Mouse (Mus musculus) stomach, embryonic 16.5 days (tissue): Measurements from ENCODE around the gene Zfp78. TPM values are rescaled to one million over a fixed set of nuclear protein-coding genes. Genes with fewer than 3 reads are reported as not detected.
A peak's percentile ranks its signal among the peaks of the same experiment; 100 is the strongest.

ENCODE experiments used
- ATAC-seq: fragments of 200-750 bp; cut with Nextera tagmentation; 2 replicates; pipeline ENCODE4 v1.8.0; 2017; ENCODE audit warnings: moderate number of reproducible peaks, moderate TSS enrichment; ENCODE audit not compliant: insufficient read depth, low FRiP score
- H3K27ac ChIP-seq: fragments of 300-500 bp; sonication (generic); 2 replicates; pipeline ENCODE4 v1.5.1; 2014; ENCODE audit warnings: low read length
- H3K27me3 ChIP-seq: fragments of 300-500 bp; sonication (generic); 2 replicates; pipeline ENCODE4 v1.6.1; 2014; ENCODE audit warnings: low read length, control low read depth, mixed read lengths; ENCODE audit not compliant: control insufficient read depth, insufficient read depth
- H3K36me3 ChIP-seq: fragments of 300-500 bp; sonication (generic); 2 replicates; pipeline ENCODE4 v1.6.1; 2014; ENCODE audit warnings: low read length; ENCODE audit not compliant: control insufficient read depth, insufficient read depth
- H3K4me1 ChIP-seq: fragments of 300-500 bp; sonication (generic); 2 replicates; pipeline ENCODE4 v1.6.1; 2014; ENCODE audit warnings: low read length, control low read depth, mixed read lengths; ENCODE audit not compliant: control insufficient read depth, insufficient read depth
- H3K4me2 ChIP-seq: fragments of 300-500 bp; sonication (generic); 2 replicates; pipeline ENCODE4 v1.6.1; 2014; ENCODE audit warnings: low read depth, low read length, mixed read lengths
- H3K4me3 ChIP-seq: fragments of 300-500 bp; sonication (generic); replicated peaks from 2 replicates; pipeline ENCODE4 v1.5.1; 2014; ENCODE audit warnings: mild to moderate bottlenecking, low read length
- H3K9ac ChIP-seq: fragments of 300-500 bp; sonication (generic); 2 replicates; pipeline ENCODE4 v1.6.1; 2014; ENCODE audit warnings: low read length
- H3K9me3 ChIP-seq: fragments of 300-500 bp; sonication (generic); replicated peaks from 2 replicates; pipeline ENCODE4 v1.6.1; 2016; ENCODE audit warnings: low read length, control low read depth; ENCODE audit not compliant: control insufficient read depth
- WGBS: fragments of 180-500 bp; shearing (Covaris S2); extraction: QIAGEN DNeasy Blood & Tissue Kit; methylation state at CpG from one replicate; pipeline ENCODE4 v1.1.7; 2014; 5-methylcytosine and 5-hydroxymethylcytosine counted together
- polyA plus RNA-seq: library from polyadenylated mRNA; unstranded; fragments of >200 nt; fragmentation: Nextera tagmentation; extraction: Ambion mirVana; gene quantifications from 2 replicates; pipeline ENCODE4 v1.2.1, GENCODE M21; 2015

The Zfp78 gene
- polyA plus RNA-seq, 1 experiment from 2014 or later: 2.8 TPM

GRCm38 (mm10) chr7:6381431-6381830 lies 18.4 kb downstream of the Zfp78 start:
- Histone ChIP-seq H3K27me3 (no peaks in the 10 kb centered on the region), H3K4me1 (peaks cover 12% of the 10 kb centered on the region), H3K9me3 (no peaks in the 10 kb centered on the region), H3K4me3 (no peak overlapping the region), H3K9ac (no peak overlapping the region), H3K4me2 (no peak overlapping the region), H3K36me3 (no peaks in the 10 kb centered on the region), H3K27ac (no peak overlapping the region)
- no peak for ATAC-seq
- 72% methylated on average over 2 of the region's 2 CpGs for WGBS

- H3K4me3 ChIP-seq: peak within 1 kb of the TSS; percentile 69
- no peaks in the 10 kb centered on the region for H3K27me3 ChIP-seq
- no peaks in the 10 kb centered on the region for H3K9me3 ChIP-seq
- ATAC-seq: peak; percentile 99
- peak within 1 kb of the TSS; percentile 72 for H3K4me2 ChIP-seq
- WGBS: under 1% methylated on average over 26 of the region's 28 CpGs
- peaks cover 12% of the 10 kb centered on the region for H3K4me1 ChIP-seq
- H3K27ac ChIP-seq: no peak within 1 kb of the TSS
- peak within 1 kb of the TSS; percentile 75 for H3K9ac ChIP-seq
- H3K36me3 ChIP-seq: no peaks in the 10 kb centered on the region
These were observed 20.0 kb downstream of the Zfp78 start, which contains the start of gene Zfp28 for GRCm38 (mm10) chr7:6383044-6383455. TSS of gene Zfp28 (plus strand) at chr7:6383295.

- Histone ChIP-seq H3K4me2 (peak overlapping the region; percentile 72), H3K36me3 (no peaks in the 10 kb centered on the region), H3K4me1 (peaks cover 12% of the 10 kb centered on the region), H3K9me3 (no peaks in the 10 kb centered on the region), H3K27me3 (no peaks in the 10 kb centered on the region), H3K9ac (0 out of 2 replicates have a peak overlapping the region, but pooled peaks have one; percentile 75), H3K4me3 (peak overlapping the region; percentile 69), H3K27ac (no peak overlapping the region)
- WGBS: 64% methylated on average over 8 of the region's 8 CpGs
- no peak for ATAC-seq
These were observed 20.9 kb downstream of the Zfp78 start for GRCm38 (mm10) chr7:6384011-6384410.

GRCm38 (mm10) chr7:6386995-6387394 lies 23.9 kb downstream of the Zfp78 start:
- Histone ChIP-seq H3K27ac (no peak overlapping the region), H3K27me3 (no peaks in the 10 kb centered on the region), H3K4me1 (peaks cover 12% of the 10 kb centered on the region), H3K9ac (no peak overlapping the region), H3K4me2 (no peak overlapping the region), H3K9me3 (no peaks in the 10 kb centered on the region), H3K36me3 (0 out of 2 replicates have a peak, but pooled peaks cover 5% of the 10 kb centered on the region), H3K4me3 (no peak overlapping the region)
- ATAC-seq: no peak
- 92% methylated on average over 8 of the region's 8 CpGs for WGBS

GRCm38 (mm10) chr7:6388971-6389370 lies 25.9 kb downstream of the Zfp78 start:
- H3K27me3 ChIP-seq: no peaks in the 10 kb centered on the region
- peaks cover 2% of the 10 kb centered on the region; the same call in 1 of the 2 replicates for H3K4me1 ChIP-seq
- H3K27ac ChIP-seq: no peak overlapping the region
- H3K9me3 ChIP-seq: no peaks in the 10 kb centered on the region
- WGBS: 81% methylated on average over 5 of the region's 5 CpGs
- ATAC-seq: no peak
- 0 out of 2 replicates have a peak, but pooled peaks cover 5% of the 10 kb centered on the region for H3K36me3 ChIP-seq
- H3K4me2 ChIP-seq: no peak overlapping the region
- no peak overlapping the region for H3K9ac ChIP-seq
- H3K4me3 ChIP-seq: no peak overlapping the region

GRCm38 (mm10) chr7:6389449-6389848 lies 26.4 kb downstream of the Zfp78 start:
- H3K9me3 ChIP-seq: no peaks in the 10 kb centered on the region
- H3K9ac ChIP-seq: no peak overlapping the region
- 75% methylated on average over 5 of the region's 5 CpGs for WGBS
- H3K4me1 ChIP-seq: no peaks in the 10 kb centered on the region
- no peak overlapping the region for H3K4me2 ChIP-seq
- H3K36me3 ChIP-seq: 0 out of 2 replicates have a peak, but pooled peaks cover 5% of the 10 kb centered on the region
- H3K4me3 ChIP-seq: no peak overlapping the region
- no peak overlapping the region for H3K27ac ChIP-seq
- no peaks in the 10 kb centered on the region for H3K27me3 ChIP-seq
- no peak for ATAC-seq

GRCm38 (mm10) chr7:6397996-6398975 lies 35.2 kb downstream of the Zfp78 start, which contains the start of gene Smim17:
TSS of gene Smim17 (plus strand) at chr7:6398715.
- Histone ChIP-seq H3K27me3 (no peaks in the 10 kb centered on the region), H3K27ac (no peak within 1 kb of the TSS), H3K4me3 (peak within 1 kb of the TSS; percentile 55), H3K4me1 (no peaks in the 10 kb centered on the region), H3K36me3 (no peaks in the 10 kb centered on the region), H3K4me2 (peak within 1 kb of the TSS; percentile 65), H3K9me3 (no peaks in the 10 kb centered on the region), H3K9ac (peak within 1 kb of the TSS; percentile 68)
- 25% methylated on average over 25 of the region's 25 CpGs for WGBS
- ATAC-seq: peak; percentile 60; the same call in 1 of the 2 replicates

- ATAC-seq: peak; percentile 94
- Histone ChIP-seq H3K36me3 (no peaks in the 10 kb centered on the region), H3K9me3 (no peaks in the 10 kb centered on the region), H3K4me1 (no peaks in the 10 kb centered on the region), H3K4me2 (no peak within 1 kb of the TSS), H3K4me3 (no peak within 1 kb of the TSS), H3K27ac (no peak within 1 kb of the TSS), H3K9ac (no peak within 1 kb of the TSS), H3K27me3 (no peaks in the 10 kb centered on the region)
- 0% methylated on average over 17 of the region's 17 CpGs for WGBS
These were observed 47.0 kb downstream of the Zfp78 start, which contains the start of gene Gm20715 for GRCm38 (mm10) chr7:6410043-6410442. TSS of gene Gm20715 (plus strand) at chr7:6410277.
